In genomic region chr4:89040856-89041255, GRCm38 (mm10) we compare ENCODE assay signal across 8 mouse cellular contexts.
A peak's percentile ranks its signal among the peaks of the same experiment; 100 is the strongest.
DNase-seq lines count a peak whose midpoint lies in the region; ATAC-seq and TF ChIP-seq lines count a peak whose summit lies in the region.

No protein-coding gene starts in this region.

- no peak for TF ChIP-seq EP300 in stomach, postnatal 0 days (optimal IDR thresholded peaks at IDR 0.05)

- H3K27me3 ChIP-seq in heart, embryonic 12.5 days (replicated peaks), result no peaks in the 10 kb centered on the region
- no peaks in the 10 kb centered on the region for H3K27me3 ChIP-seq in stomach, postnatal 0 days (ENCODE audit: control insufficient read depth, insufficient read depth, low read length)

- H3K9ac ChIP-seq in heart, embryonic 12.5 days, result no peak overlapping the region
- H3K9ac ChIP-seq in stomach, postnatal 0 days (ENCODE audit: low read length), result no peak overlapping the region

- no peaks in the 10 kb centered on the region for H3K9me3 ChIP-seq in heart, embryonic 12.5 days (replicated peaks)
- no peaks in the 10 kb centered on the region for H3K9me3 ChIP-seq in stomach, postnatal 0 days (ENCODE audit: control insufficient read depth, low read length)

- DNase-seq in heart, adult 11 months, result peak; percentile 97
- DNase-seq in brain, adult 2 months (ENCODE audit: low read depth, low spot score), result peak; percentile 29
- DNase-seq in gastrocnemius, postnatal 10 days, result peak; percentile 20
- peak; percentile 32 to 35 for DNase-seq in layer of hippocampus, postnatal 10 days (ENCODE audit: low spot score in 2 of 2)
- no peak for DNase-seq in stomach, postnatal 0 days (ENCODE audit: low spot score)
- DNase-seq in thymus, postnatal 0 days (ENCODE audit: low spot score), result no peak

- H3K27ac ChIP-seq in heart, embryonic 12.5 days (ENCODE audit: poor library complexity, severe bottlenecking), result no peak overlapping the region; the same call in 1 of the 2 replicates
- no peak overlapping the region for H3K27ac ChIP-seq in stomach, postnatal 0 days (replicated peaks)

- TF ChIP-seq CTCF in stomach, postnatal 0 days (IDR thresholded peaks at IDR 0.05; ENCODE audit: low read depth), result no peak

- ATAC-seq in heart, embryonic 12.5 days (ENCODE audit: insufficient number of reproducible peaks, low FRiP score), result no peak
- no peak for ATAC-seq in stomach, postnatal 0 days (ENCODE audit: low FRiP score, low TSS enrichment)
- ATAC-seq in erythroid progenitor cell, adult 5-6 weeks (replicated peaks; ENCODE audit: low FRiP score, poor library complexity, severe bottlenecking), result no peak

- no peaks in the 10 kb centered on the region for H3K36me3 ChIP-seq in heart, embryonic 12.5 days
- H3K36me3 ChIP-seq in stomach, postnatal 0 days (ENCODE audit: control insufficient read depth, insufficient read depth, low read length), result no peaks in the 10 kb centered on the region

- peaks cover 10% of the 10 kb centered on the region; the same call in 1 of the 2 replicates for H3K4me1 ChIP-seq in heart, embryonic 12.5 days (replicated peaks)
- H3K4me1 ChIP-seq in stomach, postnatal 0 days (replicated peaks; ENCODE audit: control insufficient read depth, insufficient read depth), result no peaks in the 10 kb centered on the region

- H3K4me2 ChIP-seq in heart, embryonic 12.5 days, result no peak overlapping the region
- H3K4me2 ChIP-seq in stomach, postnatal 0 days (replicated peaks; ENCODE audit: low read depth), result no peak overlapping the region

- no peak overlapping the region for H3K4me3 ChIP-seq in heart, embryonic 12.5 days
- no peak overlapping the region for H3K4me3 ChIP-seq in stomach, postnatal 0 days (ENCODE audit: low read depth, low read length)

- 14% methylated on average over 5 of the region's 5 CpGs for whole genome bisulfite sequencing in heart, embryonic 12.5 days
- 53% methylated on average over 5 of the region's 5 CpGs for WGBS in stomach, postnatal 0 days

Comparison
In these comparisons a context has a peak if more than half of its experiments do, and no peak if none do; other contexts are left out.
1. DNase-seq: peak in heart, adult 11 months (single experiment), brain, adult 2 months (single experiment), gastrocnemius, postnatal 10 days (single experiment) and layer of hippocampus, postnatal 10 days (2 of 2); none in stomach, postnatal 0 days (single experiment) and thymus, postnatal 0 days (single experiment).